In genomic region chr7:83549951-83550407, GRCm38 (mm10) we compare ENCODE assay signal across 9 mouse cellular contexts. TPM values are rescaled to one million over a fixed set of nuclear protein-coding genes. Genes with fewer than 3 reads are reported as not detected.
DNase-seq lines count a peak whose midpoint lies in the region; ATAC-seq and TF ChIP-seq lines count a peak whose summit lies in the region.
"Had no signal": no experiment of that assay in that cellular context is flagged by ENCODE, and none has a peak within 500 bp of the region (broad histone marks: within the 10 kb centered on the region; RNA-seq: fewer than 3 reads in every experiment).

No protein-coding gene starts in this region.

- no peak overlapping the region; the same call in 1 of the 2 replicates for H3K4me3 ChIP-seq in gastrocnemius, adult 2 months
- H3K4me3 ChIP-seq in heart, embryonic 16.5 days (ENCODE audit: low read length) = peak overlapping the region; percentile 21
- H3K4me3 ChIP-seq in lung, embryonic 15.5 days = no peak overlapping the region
- no peak overlapping the region for H3K4me3 ChIP-seq in stomach, embryonic 14.5 days (ENCODE audit: low read depth, low read length)

- no peak overlapping the region for H3K9ac ChIP-seq in heart, embryonic 16.5 days (ENCODE audit: low read length)
- no peak overlapping the region for H3K9ac ChIP-seq in lung, embryonic 15.5 days
- no peak overlapping the region for H3K9ac ChIP-seq in stomach, embryonic 14.5 days (replicated peaks; ENCODE audit: low read depth, low read length)

- no peaks in the 10 kb centered on the region; the same call in 1 of the 2 replicates for H3K27me3 ChIP-seq in heart, embryonic 16.5 days (ENCODE audit: control insufficient read depth, insufficient read depth, low read length)
- H3K27me3 ChIP-seq in lung, embryonic 15.5 days = no peaks in the 10 kb centered on the region
- no peaks in the 10 kb centered on the region for H3K27me3 ChIP-seq in stomach, embryonic 14.5 days (ENCODE audit: control insufficient read depth, insufficient read depth, low read length)

- peak overlapping the region; percentile 55 for H3K4me2 ChIP-seq in heart, embryonic 16.5 days (ENCODE audit: low read depth, low read length)
- peak overlapping the region; percentile 36 for H3K4me2 ChIP-seq in lung, embryonic 15.5 days
- H3K4me2 ChIP-seq in stomach, embryonic 14.5 days (replicated peaks; ENCODE audit: low read depth, low read length) = peak overlapping the region; percentile 18; the same call in 1 of the 2 replicates

- no peak overlapping the region for H3K27ac ChIP-seq in gastrocnemius, adult 2 months
- H3K27ac ChIP-seq in heart, embryonic 16.5 days (ENCODE audit: low read length) = no peak overlapping the region
- H3K27ac ChIP-seq in lung, embryonic 15.5 days = no peak overlapping the region
- H3K27ac ChIP-seq in stomach, embryonic 14.5 days (ENCODE audit: low read length) = no peak overlapping the region
- H3K27ac ChIP-seq: macrophage had no signal

- WGBS in heart, embryonic 16.5 days = 26% methylated on average over 5 of the region's 5 CpGs
- 29% methylated on average over 5 of the region's 5 CpGs for whole genome bisulfite sequencing in lung, embryonic 15.5 days
- 35% methylated on average over 5 of the region's 5 CpGs for WGBS in stomach, embryonic 14.5 days

- intact Hi-C loops in gastrocnemius, adult 2 months (cut with DNase I) = loop anchor here (2.0 kb wide), 1 partner anchor 833 kb away; no protein-coding TSS in a partner anchor

- peaks cover 4% of the 10 kb centered on the region for H3K4me1 ChIP-seq in heart, embryonic 16.5 days (ENCODE audit: control insufficient read depth, insufficient read depth, low read length)
- H3K4me1 ChIP-seq in lung, embryonic 15.5 days = peaks cover 4% of the 10 kb centered on the region
- no peaks in the 10 kb centered on the region for H3K4me1 ChIP-seq in stomach, embryonic 14.5 days (ENCODE audit: control insufficient read depth, insufficient read depth, low read length)

- H3K36me3 ChIP-seq in heart, embryonic 16.5 days (ENCODE audit: control insufficient read depth, insufficient read depth) = no peaks in the 10 kb centered on the region
- H3K36me3 ChIP-seq in lung, embryonic 15.5 days = no peaks in the 10 kb centered on the region
- H3K36me3 ChIP-seq in stomach, embryonic 14.5 days (ENCODE audit: control insufficient read depth, insufficient read depth, low read length) = no peaks in the 10 kb centered on the region

- H3K9me3 ChIP-seq in heart, embryonic 16.5 days (replicated peaks; ENCODE audit: control insufficient read depth, low read length) = no peaks in the 10 kb centered on the region
- no peaks in the 10 kb centered on the region for H3K9me3 ChIP-seq in lung, embryonic 15.5 days
- H3K9me3 ChIP-seq in stomach, embryonic 14.5 days (ENCODE audit: control insufficient read depth, low read depth, low read length) = no peaks in the 10 kb centered on the region

- ATAC-seq in heart, embryonic 16.5 days (replicated peaks; ENCODE audit: extremely low read depth, insufficient read depth, low FRiP score) = no peak
- ATAC-seq in lung, embryonic 15.5 days (ENCODE audit: borderline replicate concordance, extremely low read depth, low FRiP score, low TSS enrichment) = no peak
- ATAC-seq in stomach, embryonic 14.5 days (ENCODE audit: insufficient number of reproducible peaks, insufficient read depth, low FRiP score, low read depth) = no peak

- peak; percentile 76 for TF ChIP-seq CTCF in gastrocnemius, adult 2 months (IDR thresholded peaks at IDR 0.05)

- DNase-seq in gastrocnemius, adult 2 months = no peak
- no peak for DNase-seq in gastrocnemius, postnatal 10 days
- DNase-seq in CD4-positive helper T cell, adult 2 months (ENCODE audit: low read depth, low spot score) = peak; percentile 32
- peak; percentile 3 for DNase-seq in c-Kit-positive CD71-positive TER-119-positive erythroid progenitor cells, embryonic 14.5 days (ENCODE audit: low spot score)
- DNase-seq in adrenal gland, postnatal 4 days (ENCODE audit: low spot score in 2 of 2) = no peak

RNA-seq across cellular contexts. Expression of gene Tmc3, which starts 34.7 kb away (rescaled TPM):
- total RNA-seq in gastrocnemius, adult 2 months (2021) = not detected
- total RNA-seq in gastrocnemius, postnatal 10 days (2021) = 1 to 10 TPM in 1 of 2 experiments, under 1 TPM in 1; 0.80 to 1.6 TPM
- polyA plus RNA-seq in heart, embryonic 16.5 days (2015; fragmentation: Nextera tagmentation; extraction: Ambion mirVana) = 0.99 and 1.4 TPM in 2 replicates
- 0.15 and 0.29 TPM in 2 replicates for polyA plus RNA-seq in lung, embryonic 15.5 days (2015; fragmentation: Nextera tagmentation; extraction: Ambion mirVana)
- polyA plus RNA-seq in stomach, embryonic 14.5 days (2014; fragmentation: Nextera tagmentation; extraction: Ambion mirVana) = 0.29 and 0.56 TPM in 2 replicates
- total RNA-seq in adrenal gland, postnatal 4 days (2021) = 1 to 10 TPM; 1.0 to 1.8 TPM
- polyA plus RNA-seq: macrophage had no signal

Comparison
In these comparisons a context has a peak if more than half of its experiments do, and no peak if none do; other contexts are left out.
1. DNase-seq: peak in CD4-positive helper T cell, adult 2 months (single experiment) and c-Kit-positive CD71-positive TER-119-positive erythroid progenitor cells, embryonic 14.5 days (single experiment); none in gastrocnemius, adult 2 months (single experiment), gastrocnemius, postnatal 10 days (single experiment) and adrenal gland, postnatal 4 days (0 of 2).
2. Peak in every context shown above with its lines, with median percentiles within 50 percentile points of each other: H3K4me2 ChIP-seq.